Mouse (Mus musculus) small intestine, adult 2 months (tissue): ENCODE data around the gene Enoph1.
A peak's percentile ranks its signal among the peaks of the same experiment; 100 is the strongest.

Source experiments
- CTCF ChIP-seq: fragments of 200-500 bp; IDR thresholded peaks from 2 replicates; pipeline ENCODE4 v1.5.1; 2012; ENCODE audit warnings: low read depth, mild to moderate bottlenecking, control low read depth, inconsistent platforms, low read length, moderate library complexity, mixed read lengths; ENCODE audit not compliant: insufficient replicate concordance, insufficient read length; ENCODE audit errors: extremely low read depth
- POLR2A ChIP-seq: fragments of 200-500 bp; IDR thresholded peaks from 2 replicates; pipeline ENCODE4 v1.6.1; 2012; ENCODE audit warnings: low read depth, mild to moderate bottlenecking, control low read depth, inconsistent platforms, low read length, moderate library complexity

- TF ChIP-seq POLR2A = peak; percentile 75; the same call in 1 of the 2 replicates
- TF ChIP-seq CTCF = no peak
Measured at GRCm38 (mm10) chr5:100039602-100040142, at the start of gene Enoph1, which contains the start of gene Hnrnpdl.
